Mouse (Mus musculus) inflammation-experienced regulatory T-cells, adult 6 months (primary cell): ENCODE measurements around the gene Htra3. TPM values are rescaled to one million over a fixed set of nuclear protein-coding genes. Genes with fewer than 3 reads are reported as not detected.

Experiments
- ATAC-seq: one replicate; pipeline ENCODE4 v1.8.0; 2017
- polyA plus RNA-seq, 3 experiments: library from polyadenylated mRNA; unstranded; fragments of 100-300 nt; shearing (Covaris generic); gene quantifications; one replicate each; pipeline ENCODE4 v1.2.1; 2017

Gene Htra3
- not detected for polyA plus RNA-seq

GRCm38 (mm10) chr5:35679256-35680155 is at the start of gene Htra3:
TSS of gene Htra3 (minus strand) at chr5:35679782.
- no peak for ATAC-seq

- ATAC-seq, result peak; percentile 89
Measured at GRCm38 (mm10) chr5:35728957-35729460, 49.4 kb upstream of the Htra3 start.

- ATAC-seq, result no peak
Measured at GRCm38 (mm10) chr5:35728344-35728956, 48.9 kb upstream of the Htra3 start.

GRCm38 (mm10) chr5:35727447-35727846 is 47.9 kb upstream of the Htra3 start:
- no peak for ATAC-seq

GRCm38 (mm10) chr5:35725840-35726239 is 46.3 kb upstream of the Htra3 start:
- no peak for ATAC-seq

GRCm38 (mm10) chr5:35723900-35724299 is 44.3 kb upstream of the Htra3 start:
- no peak for ATAC-seq

GRCm38 (mm10) chr5:35722654-35723053 is 43.1 kb upstream of the Htra3 start:
- ATAC-seq, result no peak

GRCm38 (mm10) chr5:35721933-35722332 is 42.4 kb upstream of the Htra3 start:
- ATAC-seq, result no peak

GRCm38 (mm10) chr5:35719880-35720279 is 40.3 kb upstream of the Htra3 start:
- ATAC-seq, result no peak

- ATAC-seq, result no peak
Measured at GRCm38 (mm10) chr5:35719343-35719742, 39.8 kb upstream of the Htra3 start.

GRCm38 (mm10) chr5:35718817-35719216 is 39.2 kb upstream of the Htra3 start:
- no peak for ATAC-seq

- no peak for ATAC-seq
Measured at GRCm38 (mm10) chr5:35717946-35718345, 38.4 kb upstream of the Htra3 start.

GRCm38 (mm10) chr5:35717455-35717854 is 37.9 kb upstream of the Htra3 start:
- ATAC-seq, result no peak

GRCm38 (mm10) chr5:35713649-35714354 is 34.2 kb upstream of the Htra3 start:
- no peak for ATAC-seq

- ATAC-seq, result no peak
Measured at GRCm38 (mm10) chr5:35712517-35712916, 32.9 kb upstream of the Htra3 start.

- no peak for ATAC-seq
Measured at GRCm38 (mm10) chr5:35710931-35711330, 31.3 kb upstream of the Htra3 start.

- ATAC-seq, result no peak
Measured at GRCm38 (mm10) chr5:35710481-35710880, 30.9 kb upstream of the Htra3 start.

GRCm38 (mm10) chr5:35705411-35705810 is 25.8 kb upstream of the Htra3 start:
- no peak for ATAC-seq

- no peak for ATAC-seq
Measured at GRCm38 (mm10) chr5:35703814-35704213, 24.2 kb upstream of the Htra3 start.

GRCm38 (mm10) chr5:35703183-35703582 is 23.6 kb upstream of the Htra3 start:
- ATAC-seq, result no peak

- no peak for ATAC-seq
Measured at GRCm38 (mm10) chr5:35702582-35703140, 23.1 kb upstream of the Htra3 start.

GRCm38 (mm10) chr5:35701042-35701441 is 21.5 kb upstream of the Htra3 start:
- no peak for ATAC-seq

GRCm38 (mm10) chr5:35695815-35696214 is 16.2 kb upstream of the Htra3 start:
- ATAC-seq, result no peak
